Mouse (Mus musculus): ENCODE measurements around the gene Abl2.

GRCm38 (mm10) chr1:156624231-156624630 is 65.6 kb downstream of the Abl2 start:
- TF ChIP-seq POLR2A (IDR thresholded peaks at IDR 0.05; ENCODE audit: low read depth, low read length) (no peak), CTCF (IDR thresholded peaks at IDR 0.05; ENCODE audit: borderline replicate concordance, insufficient read depth, low read length) (no peak)

Measured in embryonic fibroblast, embryonic 13.5 days (primary cell).